Comparison of ENCODE assay signal across 8 mouse cellular contexts in genomic region chr8:69996589-69997285, GRCm38 (mm10). TPM values are rescaled to one million over a fixed set of nuclear protein-coding genes. Genes with fewer than 3 reads are reported as not detected.
A peak's percentile ranks its signal among the peaks of the same experiment; 100 is the strongest.
DNase-seq lines count a peak whose midpoint lies in the region; ATAC-seq and TF ChIP-seq lines count a peak whose summit lies in the region.

No protein-coding gene starts in this region.

- no peaks in the 10 kb centered on the region for H3K27me3 ChIP-seq in heart, embryonic 15.5 days
- no peaks in the 10 kb centered on the region for H3K27me3 ChIP-seq in forebrain, embryonic 15.5 days
- H3K27me3 ChIP-seq in liver, postnatal 0 days (ENCODE audit: insufficient read depth, low read length): no peaks in the 10 kb centered on the region

- peak overlapping the region; percentile 95 for H3K27ac ChIP-seq in heart, embryonic 15.5 days
- H3K27ac ChIP-seq in ES-E14 (ENCODE audit: insufficient read depth, low read depth, low read length, poor library complexity, severe bottlenecking): peak overlapping the region; percentile 63
- peak overlapping the region; percentile 63 for H3K27ac ChIP-seq in forebrain, embryonic 15.5 days (replicated peaks)
- H3K27ac ChIP-seq in liver, postnatal 0 days (ENCODE audit: low read depth): peak overlapping the region; percentile 97

- intact Hi-C loops in heart, postnatal 25 days (cut with DNase I): no loop called here

- H3K4me1 ChIP-seq in heart, embryonic 15.5 days (replicated peaks): peaks cover 35% of the 10 kb centered on the region
- H3K4me1 ChIP-seq in ES-E14 (ENCODE audit: control insufficient read depth in 2 of 2, insufficient read depth in 2 of 2, low read length in 2 of 2, poor library complexity in 1 of 2): peaks cover 0 to 5% of the 10 kb centered on the region in 2 experiments; a peak in 2 of 4 replicates
- peaks cover 17% of the 10 kb centered on the region for H3K4me1 ChIP-seq in forebrain, embryonic 15.5 days
- peaks cover 41% of the 10 kb centered on the region for H3K4me1 ChIP-seq in liver, postnatal 0 days (ENCODE audit: insufficient read depth)

- peak; percentile 34 for TF ChIP-seq CTCF in liver, postnatal 0 days (IDR thresholded peaks at IDR 0.05; ENCODE audit: low read depth)

- no peaks in the 10 kb centered on the region for H3K9me3 ChIP-seq in heart, embryonic 15.5 days (replicated peaks)
- H3K9me3 ChIP-seq in ES-E14 (ENCODE audit: control insufficient read depth, insufficient read depth, low read depth, low read length): no peaks in the 10 kb centered on the region
- H3K9me3 ChIP-seq in forebrain, embryonic 15.5 days: no peaks in the 10 kb centered on the region
- no peaks in the 10 kb centered on the region for H3K9me3 ChIP-seq in liver, postnatal 0 days (ENCODE audit: low read length)

- peak; percentile 55; the same call in 1 of the 2 replicates for TF ChIP-seq EP300 in liver, postnatal 0 days (IDR thresholded peaks at IDR 0.05; ENCODE audit: low read depth)

- in situ Hi-C loops in ES-E14 (cut with MboI; ENCODE audit: low sequenced_read_pairs in 2 of 2, unreplicated experiment in 2 of 2): no loop called here

- H3K4me3 ChIP-seq in heart, embryonic 15.5 days: peak overlapping the region; percentile 91
- H3K4me3 ChIP-seq in ES-E14 (ENCODE audit: insufficient read depth in 1 of 2, low read depth in 1 of 2, low read length in 2 of 2, poor library complexity in 1 of 2, severe bottlenecking in 1 of 2): peak overlapping the region; percentile 66 to 82
- H3K4me3 ChIP-seq in forebrain, embryonic 15.5 days: peak overlapping the region; percentile 95
- peak overlapping the region; percentile 93 for H3K4me3 ChIP-seq in liver, postnatal 0 days (ENCODE audit: low read depth, low read length)

- DNase-seq in heart, postnatal 25 days (ENCODE audit: low spot score): no peak
- DNase-seq in ES-E14 (ENCODE audit: low read depth, low spot score) (no peak), adipocyte (ENCODE audit: low spot score) (no peak)
- no peak for DNase-seq in liver, postnatal 0 days
- DNase-seq in cerebellum, postnatal 36 days: no peak
- no peak for DNase-seq in right cerebral cortex, postnatal 36 days (ENCODE audit: low spot score in 2 of 2)

- WGBS in heart, embryonic 15.5 days: 2% methylated on average over 35 of the region's 35 CpGs
- WGBS in forebrain, embryonic 15.5 days: 2% methylated on average over 35 of the region's 35 CpGs
- 4% methylated on average over 35 of the region's 35 CpGs for WGBS in liver, postnatal 0 days (ENCODE audit: insufficient replicate concordance)

- H3K9ac ChIP-seq in heart, embryonic 15.5 days: peak overlapping the region; percentile 76
- H3K9ac ChIP-seq in ES-E14 (ENCODE audit: insufficient read depth, low read depth, low read length, poor library complexity, severe bottlenecking): peak overlapping the region; percentile 72
- H3K9ac ChIP-seq in forebrain, embryonic 15.5 days (replicated peaks): peak overlapping the region; percentile 65
- H3K9ac ChIP-seq in liver, postnatal 0 days (replicated peaks): peak overlapping the region; percentile 91

- no peaks in the 10 kb centered on the region for H3K36me3 ChIP-seq in heart, embryonic 15.5 days
- no peaks in the 10 kb centered on the region for H3K36me3 ChIP-seq in ES-E14 (ENCODE audit: control insufficient read depth, insufficient read depth, low read length, poor library complexity, severe bottlenecking)
- no peaks in the 10 kb centered on the region for H3K36me3 ChIP-seq in forebrain, embryonic 15.5 days
- H3K36me3 ChIP-seq in liver, postnatal 0 days (replicated peaks; ENCODE audit: insufficient read depth, low read length): peaks cover 3% of the 10 kb centered on the region; the same call in 1 of the 2 replicates

- no peak for ATAC-seq in heart, embryonic 15.5 days (replicated peaks; ENCODE audit: insufficient number of reproducible peaks, insufficient read depth, low FRiP score, low read depth)
- no peak for ATAC-seq in forebrain, embryonic 15.5 days (replicated peaks)
- no peak for ATAC-seq in liver, postnatal 0 days

- H3K4me2 ChIP-seq in heart, embryonic 15.5 days: peak overlapping the region; percentile 87
- H3K4me2 ChIP-seq in forebrain, embryonic 15.5 days (replicated peaks): peak overlapping the region; percentile 86
- H3K4me2 ChIP-seq in liver, postnatal 0 days (ENCODE audit: low read depth, low read length): peak overlapping the region; percentile 97

TF ChIP-seq in ES-E14, 5 proteins besides CTCF, POLR2A, EP300 and RAD21:
- TF ChIP-seq CHD2 (IDR thresholded peaks at IDR 0.05; ENCODE audit: low read depth, low read length): no peak
- no peak for TF ChIP-seq ZC3H11A (IDR thresholded peaks at IDR 0.05; ENCODE audit: borderline replicate concordance, low read depth, low read length)
- no peak for TF ChIP-seq ZNF384 (IDR thresholded peaks at IDR 0.05; ENCODE audit: low read depth, low read length)
- TF ChIP-seq HCFC1 (IDR thresholded peaks at IDR 0.05; ENCODE audit: borderline replicate concordance, insufficient read depth, low read length): no peak
- no peak for TF ChIP-seq MAFK (IDR thresholded peaks at IDR 0.05; ENCODE audit: insufficient read depth, low read depth, low read length)

RNA-seq across cellular contexts. Expression of gene Gatad2a, which starts 0.6 kb away (rescaled TPM):
- 33.2 and 46.3 TPM in 2 replicates for polyA plus RNA-seq in heart, embryonic 15.5 days (2015; fragmentation: Nextera tagmentation; extraction: Ambion mirVana)
- 10 to 100 TPM; 34.3 to 35.6 TPM for total RNA-seq in heart, postnatal 25 days (2021)
- 139 and 148 TPM in 2 replicates for total RNA-seq in ES-E14 (2012; rRNA removed)
- 28.3 and 35.5 TPM in 2 replicates for polyA plus RNA-seq in forebrain, embryonic 15.5 days (2015; fragmentation: Nextera tagmentation; extraction: Ambion mirVana)
- polyA plus RNA-seq in liver, postnatal 0 days (2015; fragmentation: Nextera tagmentation; extraction: Ambion mirVana): 19.5 and 20.7 TPM in 2 replicates

RNA-seq across cellular contexts. Expression of gene Mau2, which starts 45.8 kb away (rescaled TPM):
- 32.0 and 43.5 TPM in 2 replicates for polyA plus RNA-seq in heart, embryonic 15.5 days (2015; fragmentation: Nextera tagmentation; extraction: Ambion mirVana)
- total RNA-seq in heart, postnatal 25 days (2021): 10 to 100 TPM; 34.7 to 35.5 TPM
- 82.4 and 124 TPM in 2 replicates for total RNA-seq in ES-E14 (2012; rRNA removed)
- polyA plus RNA-seq in forebrain, embryonic 15.5 days (2015; fragmentation: Nextera tagmentation; extraction: Ambion mirVana): 84.5 and 85.9 TPM in 2 replicates
- 11.1 and 12.2 TPM in 2 replicates for polyA plus RNA-seq in liver, postnatal 0 days (2015; fragmentation: Nextera tagmentation; extraction: Ambion mirVana)

RNA-seq across cellular contexts. Expression of gene Sugp1, which starts 45.9 kb away (rescaled TPM):
- polyA plus RNA-seq in heart, embryonic 15.5 days (2015; fragmentation: Nextera tagmentation; extraction: Ambion mirVana): 25.4 and 31.5 TPM in 2 replicates
- total RNA-seq in heart, postnatal 25 days (2021): 10 to 100 TPM; 17.2 to 18.4 TPM
- 38.5 and 38.8 TPM in 2 replicates for total RNA-seq in ES-E14 (2012; rRNA removed)
- polyA plus RNA-seq in forebrain, embryonic 15.5 days (2015; fragmentation: Nextera tagmentation; extraction: Ambion mirVana): 60.9 and 66.5 TPM in 2 replicates
- polyA plus RNA-seq in liver, postnatal 0 days (2015; fragmentation: Nextera tagmentation; extraction: Ambion mirVana): 11.7 and 11.8 TPM in 2 replicates
